Mouse (Mus musculus) liver, postnatal 0 days (tissue): Measurements from ENCODE around the gene Dnah8. TPM values are rescaled to one million over a fixed set of nuclear protein-coding genes. Genes with fewer than 3 reads are reported as not detected.

Experiments
- ATAC-seq: fragments of 200-750 bp; cut with Nextera tagmentation; 2 replicates; pipeline ENCODE4 v1.8.0; 2017; ENCODE audit warnings: mild to moderate bottlenecking, moderate library complexity
- DNase-seq: peaks from one replicate; pipeline ENCODE4 v3.0.0-alpha.2; 2016
- H3K27ac ChIP-seq: fragments of 300-500 bp; sonication (generic); 2 replicates; pipeline ENCODE4 v1.5.1; 2014; ENCODE audit warnings: antibody characterized with exemption, moderate library complexity, mild to moderate bottlenecking, low read depth
- H3K27me3 ChIP-seq: fragments of 300-500 bp; sonication (generic); 2 replicates; pipeline ENCODE4 v1.6.1; 2014; ENCODE audit warnings: low read length, control low read depth, mixed read lengths; ENCODE audit not compliant: insufficient read depth
- H3K36me3 ChIP-seq: fragments of 300-500 bp; sonication (generic); replicated peaks from 2 replicates; pipeline ENCODE4 v1.6.1; 2014; ENCODE audit warnings: mild to moderate bottlenecking, control low read depth, low read length, moderate library complexity, mixed read lengths; ENCODE audit not compliant: insufficient read depth
- H3K4me1 ChIP-seq: fragments of 300-500 bp; sonication (generic); 2 replicates; pipeline ENCODE4 v1.6.1; 2014; ENCODE audit warnings: antibody characterized with exemption, mild to moderate bottlenecking, control low read depth; ENCODE audit not compliant: insufficient read depth
- H3K4me2 ChIP-seq: fragments of 300-500 bp; sonication (generic); 2 replicates; pipeline ENCODE4 v1.6.1; 2014; ENCODE audit warnings: low read depth, mild to moderate bottlenecking, low read length, moderate library complexity, mixed read lengths
- H3K4me3 ChIP-seq: fragments of 300-500 bp; sonication (generic); 2 replicates; pipeline ENCODE4 v1.5.1; 2014; ENCODE audit warnings: low read depth, low read length
- H3K9ac ChIP-seq: fragments of 300-500 bp; sonication (generic); replicated peaks from 2 replicates; pipeline ENCODE4 v1.6.1; 2014; ENCODE audit warnings: mild to moderate bottlenecking, moderate library complexity
- H3K9me3 ChIP-seq: fragments of 300-500 bp; sonication (generic); 2 replicates; pipeline ENCODE4 v1.6.1; 2016; ENCODE audit warnings: mild to moderate bottlenecking, control low read depth, low read length, mixed read lengths
- CTCF ChIP-seq: sonication (generic); IDR thresholded peaks from 2 replicates; pipeline ENCODE4 v1.5.1; 2016; ENCODE audit warnings: antibody characterized with exemption, low read depth
- EP300 ChIP-seq: IDR thresholded peaks from 2 replicates; pipeline ENCODE4 v1.6.1; 2016; ENCODE audit warnings: antibody characterized with exemption, low read depth, mild to moderate bottlenecking
- WGBS: fragments of 180-500 bp; shearing (Covaris S2); extraction: QIAGEN DNeasy Blood & Tissue Kit; methylation state at CpG from one replicate; pipeline ENCODE4 v1.1.7; 2014; ENCODE audit not compliant: insufficient replicate concordance; 5-methylcytosine and 5-hydroxymethylcytosine counted together
- polyA plus RNA-seq: library from polyadenylated mRNA; unstranded; fragments of >200 nt; fragmentation: Nextera tagmentation; extraction: Ambion mirVana; gene quantifications from 2 replicates; pipeline ENCODE4 v1.2.1, GENCODE M21; 2015

The Dnah8 gene
- polyA plus RNA-seq, 1 experiment from 2014 or later, result 0.63 TPM

GRCm38 (mm10) chr17:30756771-30757170, 132.6 kb downstream of the Dnah8 start:
- 90% methylated on average over 5 of the region's 5 CpGs for WGBS
- Histone ChIP-seq H3K27ac (no peak overlapping the region), H3K4me2 (no peak overlapping the region), H3K4me3 (no peak overlapping the region), H3K9ac (no peak overlapping the region), H3K4me1 (no peaks in the 10 kb centered on the region), H3K27me3 (no peaks in the 10 kb centered on the region), H3K36me3 (no peaks in the 10 kb centered on the region), H3K9me3 (peaks cover 3% of the 10 kb centered on the region)
- DNase-seq (no peak), ATAC-seq (no peak)
- TF ChIP-seq EP300, result no peak
- TF ChIP-seq CTCF, result no peak

- no peak for DNase-seq
- ATAC-seq, result no peak
- H3K4me3 ChIP-seq, result no peak overlapping the region
- H3K9ac ChIP-seq, result no peak overlapping the region
- peaks cover 3% of the 10 kb centered on the region for H3K9me3 ChIP-seq
- 89% methylated on average over 4 of the region's 4 CpGs for WGBS
- no peaks in the 10 kb centered on the region for H3K27me3 ChIP-seq
- H3K27ac ChIP-seq, result no peak overlapping the region
- H3K4me2 ChIP-seq, result no peak overlapping the region
- no peaks in the 10 kb centered on the region for H3K4me1 ChIP-seq
- TF ChIP-seq CTCF (peak; percentile 28), EP300 (no peak)
- H3K36me3 ChIP-seq, result no peaks in the 10 kb centered on the region
Measured at GRCm38 (mm10) chr17:30760307-30760706, 136.2 kb downstream of the Dnah8 start.

- Histone ChIP-seq H3K4me3 (no peak overlapping the region), H3K4me1 (no peaks in the 10 kb centered on the region), H3K9me3 (no peaks in the 10 kb centered on the region), H3K36me3 (no peaks in the 10 kb centered on the region), H3K4me2 (no peak overlapping the region), H3K27me3 (no peaks in the 10 kb centered on the region), H3K9ac (no peak overlapping the region), H3K27ac (no peak overlapping the region)
- TF ChIP-seq CTCF (no peak), EP300 (no peak)
- DNase-seq, result no peak
- ATAC-seq, result no peak
- 81% methylated on average over 8 of the region's 8 CpGs for WGBS
Measured at GRCm38 (mm10) chr17:30764276-30764675, 140.1 kb downstream of the Dnah8 start.

GRCm38 (mm10) chr17:30774416-30774815, 150.3 kb downstream of the Dnah8 start:
- Histone ChIP-seq H3K4me1 (no peaks in the 10 kb centered on the region), H3K4me2 (no peak overlapping the region), H3K9me3 (no peaks in the 10 kb centered on the region), H3K27me3 (no peaks in the 10 kb centered on the region), H3K27ac (no peak overlapping the region), H3K9ac (no peak overlapping the region), H3K36me3 (no peaks in the 10 kb centered on the region), H3K4me3 (no peak overlapping the region)
- no peak for ATAC-seq
- TF ChIP-seq CTCF (no peak), EP300 (no peak)
- no peak for DNase-seq

GRCm38 (mm10) chr17:30775096-30775495, 150.9 kb downstream of the Dnah8 start:
- H3K27ac ChIP-seq, result no peak overlapping the region
- no peaks in the 10 kb centered on the region for H3K9me3 ChIP-seq
- no peaks in the 10 kb centered on the region for H3K4me1 ChIP-seq
- no peak overlapping the region for H3K4me3 ChIP-seq
- 46% methylated on average over 5 of the region's 5 CpGs for WGBS
- H3K9ac ChIP-seq, result no peak overlapping the region
- ATAC-seq (no peak), DNase-seq (no peak)
- no peaks in the 10 kb centered on the region for H3K27me3 ChIP-seq
- H3K36me3 ChIP-seq, result no peaks in the 10 kb centered on the region
- TF ChIP-seq CTCF, result no peak
- no peak for TF ChIP-seq EP300
- no peak overlapping the region for H3K4me2 ChIP-seq

GRCm38 (mm10) chr17:30781046-30781445, 156.9 kb downstream of the Dnah8 start:
- H3K36me3 ChIP-seq, result no peaks in the 10 kb centered on the region
- H3K9me3 ChIP-seq, result no peaks in the 10 kb centered on the region
- ATAC-seq (no peak), DNase-seq (no peak)
- H3K27me3 ChIP-seq, result no peaks in the 10 kb centered on the region
- no peak overlapping the region for H3K4me2 ChIP-seq
- WGBS, result 72% methylated on average over 8 of the region's 8 CpGs
- no peak overlapping the region for H3K4me3 ChIP-seq
- no peak overlapping the region for H3K9ac ChIP-seq
- TF ChIP-seq EP300 (no peak), CTCF (no peak)
- H3K4me1 ChIP-seq, result no peaks in the 10 kb centered on the region
- H3K27ac ChIP-seq, result no peak overlapping the region

GRCm38 (mm10) chr17:30782286-30782685, 158.1 kb downstream of the Dnah8 start:
- Histone ChIP-seq H3K9ac (no peak overlapping the region), H3K4me2 (no peak overlapping the region), H3K9me3 (no peaks in the 10 kb centered on the region), H3K4me1 (no peaks in the 10 kb centered on the region), H3K4me3 (no peak overlapping the region), H3K27me3 (no peaks in the 10 kb centered on the region), H3K27ac (no peak overlapping the region), H3K36me3 (no peaks in the 10 kb centered on the region)
- DNase-seq (no peak), ATAC-seq (no peak)
- TF ChIP-seq EP300 (no peak), CTCF (no peak)
- 85% methylated on average over 14 of the region's 14 CpGs for WGBS
